Mouse (Mus musculus) skeletal muscle tissue, adult 2 months (tissue): Measurements from ENCODE around the gene Gm17660.
A peak's percentile ranks its signal among the peaks of the same experiment; 100 is the strongest.

ENCODE experiments used
- DNase-seq: peaks from one replicate; pipeline ENCODE4 v3.0.0-alpha.2; 2012; ENCODE audit warnings: low read depth, low spot score

The Gm17660 gene

DNA sequence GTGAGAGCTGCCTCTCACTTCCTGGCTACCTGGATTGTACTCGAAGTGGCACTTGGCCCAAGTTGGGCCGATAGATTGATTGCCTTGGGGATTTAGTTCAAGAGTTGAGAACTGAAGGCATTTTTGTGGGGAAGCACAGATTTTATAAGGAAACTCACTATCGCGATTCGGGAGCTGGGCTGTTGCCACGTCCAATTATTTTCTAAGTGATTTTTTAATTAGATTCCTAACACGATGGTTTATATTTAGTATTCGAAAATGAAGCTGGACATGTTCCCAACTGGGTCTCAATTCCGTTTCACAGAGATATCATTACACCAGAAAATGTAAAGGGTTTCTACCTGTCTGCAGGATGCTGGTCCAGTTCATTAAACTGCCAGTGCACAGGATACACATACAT is 8.0 kb upstream of the Gm17660 start:
- DNase-seq: no peak

- no peak for DNase-seq
These were observed 3.3 kb upstream of the Gm17660 start for GRCm38 (mm10) chr5:104080736-104081135.

DNA sequence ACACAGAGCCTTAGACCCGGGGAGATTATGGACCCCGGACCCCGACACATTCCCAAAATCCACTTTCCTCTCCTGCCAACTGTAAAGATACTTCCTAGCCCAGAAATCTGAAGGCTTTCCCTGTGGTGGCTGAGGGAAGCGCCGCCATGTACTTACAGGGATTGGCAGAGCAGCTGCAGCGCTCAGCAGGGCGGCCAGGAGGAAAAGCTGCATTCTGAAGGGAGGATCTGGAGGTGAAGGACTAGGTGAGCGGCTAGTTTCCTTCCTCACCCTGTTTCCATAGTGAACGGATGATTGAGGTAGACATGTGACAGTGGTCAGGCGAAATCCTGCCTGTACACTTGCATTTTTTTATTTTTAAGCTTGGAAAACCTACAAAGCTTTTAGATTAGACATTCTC is 1.0 kb downstream of the Gm17660 start:
- DNase-seq: no peak

DNA sequence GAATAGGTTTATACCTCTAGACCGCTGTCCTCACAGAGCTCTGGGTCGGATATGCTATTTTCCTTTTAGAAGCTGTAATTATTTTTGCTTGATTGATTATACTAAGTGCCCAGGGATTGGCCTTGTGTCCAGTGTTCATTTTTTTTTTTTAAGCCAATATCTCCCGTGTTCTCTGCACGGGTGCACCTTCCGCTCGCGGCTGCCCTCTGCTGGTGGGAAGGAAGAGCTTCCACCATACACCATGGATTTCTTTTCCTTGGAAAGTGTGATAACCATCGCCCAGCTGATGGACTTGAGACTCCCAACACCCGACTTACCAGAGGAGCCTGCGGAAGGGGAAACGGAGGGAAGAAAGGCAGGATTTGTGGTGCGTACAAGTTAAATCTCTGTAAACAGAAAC is 3.0 kb downstream of the Gm17660 start:
- peak; percentile 34 for DNase-seq

DNA sequence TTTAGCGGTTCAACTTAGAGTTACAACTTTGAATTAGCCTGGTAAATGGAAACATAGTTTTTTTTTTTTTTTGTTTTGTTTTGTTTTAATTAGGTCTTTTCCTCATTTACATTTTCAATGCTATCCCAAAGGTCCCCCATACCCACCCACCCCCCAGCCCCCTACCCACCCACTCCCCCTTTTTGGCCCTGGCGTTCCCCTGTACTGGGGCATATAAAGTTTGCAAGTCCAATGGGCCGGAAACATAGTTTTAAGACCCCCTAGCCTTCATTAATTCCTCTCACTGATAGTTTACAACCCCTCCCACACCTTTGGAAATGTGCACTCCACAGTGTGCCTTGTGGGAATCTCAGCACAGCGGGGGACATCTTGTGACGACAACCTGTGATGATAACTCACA is 3.8 kb downstream of the Gm17660 start:
- DNase-seq: no peak

- no peak for DNase-seq
These were observed 5.0 kb downstream of the Gm17660 start for GRCm38 (mm10) chr5:104072272-104072886.

- no peak for DNase-seq
These were observed 6.4 kb downstream of the Gm17660 start for GRCm38 (mm10) chr5:104071048-104071447.

DNA sequence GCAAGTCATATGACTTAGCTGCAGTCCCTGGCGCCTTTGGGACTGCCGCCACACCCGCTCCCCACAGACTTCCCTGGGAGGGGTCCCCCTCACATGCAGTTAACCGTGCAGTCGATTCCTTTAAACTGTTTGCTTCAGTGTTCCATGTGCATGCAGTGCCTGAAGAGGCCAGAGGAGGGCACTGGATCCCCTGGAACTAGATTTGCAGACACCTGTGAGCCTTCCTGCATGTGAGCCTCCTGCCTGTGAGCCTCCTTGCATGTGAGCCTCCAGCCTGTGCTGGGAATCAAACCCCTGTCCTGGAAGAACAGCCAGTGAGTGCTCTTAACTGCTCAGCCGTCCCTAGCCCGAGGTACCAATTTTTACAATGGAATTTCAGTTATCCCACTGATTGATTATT is 8.7 kb downstream of the Gm17660 start:
- DNase-seq: peak; percentile 26

DNA sequence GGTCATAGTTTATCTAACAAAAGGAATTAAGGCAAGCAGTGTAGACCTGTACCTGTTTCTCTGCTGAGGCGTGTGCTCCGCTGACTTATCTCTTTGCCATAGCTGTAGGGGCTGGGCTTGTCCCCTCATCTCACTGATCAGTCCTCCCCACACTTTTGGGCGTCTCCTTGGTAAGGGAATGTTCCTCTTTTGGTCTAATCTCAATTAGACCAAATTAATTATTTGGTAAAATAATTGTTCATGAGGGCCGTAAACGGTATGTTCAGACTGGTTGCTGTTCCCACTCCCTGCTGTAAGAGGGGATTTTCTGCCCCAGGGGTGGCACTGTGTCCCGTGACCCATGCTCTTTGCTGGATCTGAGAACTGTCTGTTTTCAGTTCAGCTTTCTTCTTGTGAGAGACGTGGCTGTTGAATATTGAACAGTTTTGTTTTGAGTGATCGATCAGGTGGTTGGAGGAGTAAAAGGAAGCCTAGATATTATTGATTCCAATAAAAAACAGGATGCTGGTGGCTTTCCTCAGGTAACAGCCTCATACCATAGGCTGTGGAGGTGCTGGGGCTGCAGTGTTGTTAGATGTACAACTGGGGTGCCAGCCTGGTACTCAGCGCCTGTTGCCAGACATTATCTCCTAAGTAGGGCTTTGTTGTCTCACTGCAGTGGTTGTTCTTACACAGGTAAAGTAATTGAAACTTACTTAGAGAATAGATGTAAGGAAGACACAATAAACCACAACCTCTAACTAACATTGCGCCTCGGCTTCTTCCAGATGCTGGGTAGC is 14.4 kb downstream of the Gm17660 start:
- no peak for DNase-seq

DNA sequence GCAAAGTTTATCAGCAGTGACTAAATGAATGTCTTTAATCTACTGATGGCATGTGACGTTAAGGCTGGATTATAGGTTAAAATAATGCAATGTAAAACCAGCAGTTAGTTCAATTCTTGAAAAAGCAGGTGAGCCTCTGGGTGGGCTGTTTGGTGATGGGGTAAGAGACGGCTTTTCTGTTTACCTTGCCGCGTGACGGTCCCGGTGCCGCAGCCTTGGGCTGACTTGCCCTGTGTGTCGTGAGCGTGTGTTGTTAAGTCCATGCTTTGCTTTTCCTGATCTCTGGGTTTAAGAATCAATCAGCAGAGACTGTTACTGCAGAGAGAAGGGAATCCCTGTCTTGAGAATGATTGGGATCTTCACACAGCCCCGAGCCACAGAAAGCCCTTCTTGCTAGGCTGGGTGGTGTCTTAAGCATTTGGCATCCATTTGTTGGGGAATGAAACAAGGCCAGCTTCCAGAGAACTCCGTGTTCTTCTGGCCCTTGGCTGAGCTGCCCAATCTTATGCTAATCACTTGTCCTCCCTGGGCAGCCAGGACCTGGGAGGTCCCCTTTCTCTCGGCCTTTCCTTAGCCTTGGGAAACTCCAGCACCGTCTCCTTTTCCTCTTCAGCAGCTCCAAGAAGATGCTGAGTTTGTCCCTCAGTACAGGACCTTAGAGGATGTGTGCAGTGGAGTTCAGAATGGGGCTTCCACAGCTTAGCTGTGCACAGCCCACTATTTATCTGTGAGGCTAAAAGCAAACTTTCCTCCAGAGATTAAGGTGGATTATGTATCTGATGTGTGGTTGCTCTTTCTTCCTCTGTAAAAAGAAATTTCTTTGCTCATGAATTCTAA is 15.3 kb downstream of the Gm17660 start:
- DNase-seq: peak; percentile 73

DNA sequence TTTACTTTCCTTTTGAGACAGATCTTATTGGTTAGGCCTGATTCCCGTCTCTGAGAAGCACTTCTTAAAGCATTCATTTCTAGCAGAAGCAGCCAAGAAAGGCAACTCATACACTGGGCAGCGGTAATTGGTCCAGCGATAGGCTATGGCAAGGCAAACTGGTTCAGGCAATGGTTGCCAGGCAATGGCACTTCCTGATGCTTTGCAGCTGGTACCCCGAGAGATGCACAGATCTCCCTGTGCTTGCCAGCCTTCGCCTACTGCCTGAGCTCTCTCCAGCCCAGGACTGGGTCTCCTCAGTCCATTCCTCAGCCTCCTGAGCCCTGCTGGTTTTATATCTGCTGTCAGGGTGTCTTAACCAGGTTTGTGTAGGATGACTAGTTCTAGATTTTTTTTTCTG is 17.0 kb downstream of the Gm17660 start:
- DNase-seq: no peak

DNA sequence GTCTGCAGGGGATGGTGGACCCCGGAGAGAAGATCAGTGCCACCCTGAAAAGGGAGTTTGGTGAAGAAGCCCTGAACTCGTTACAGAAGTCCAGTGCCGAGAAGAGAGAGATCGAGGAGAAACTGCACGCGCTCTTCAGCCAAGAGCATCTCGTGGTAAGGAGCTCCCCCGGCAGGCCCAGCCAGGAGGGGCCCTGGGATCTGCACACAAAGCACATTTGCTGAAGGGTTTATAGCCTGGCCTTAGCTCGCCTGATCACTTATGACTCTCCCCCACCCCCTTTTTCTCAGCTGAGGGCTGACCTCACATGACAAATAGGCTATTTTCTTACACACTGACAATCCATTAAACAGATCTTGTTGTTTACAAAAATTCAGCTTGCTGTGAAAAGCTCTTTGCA is 17.8 kb downstream of the Gm17660 start:
- DNase-seq: no peak

DNA sequence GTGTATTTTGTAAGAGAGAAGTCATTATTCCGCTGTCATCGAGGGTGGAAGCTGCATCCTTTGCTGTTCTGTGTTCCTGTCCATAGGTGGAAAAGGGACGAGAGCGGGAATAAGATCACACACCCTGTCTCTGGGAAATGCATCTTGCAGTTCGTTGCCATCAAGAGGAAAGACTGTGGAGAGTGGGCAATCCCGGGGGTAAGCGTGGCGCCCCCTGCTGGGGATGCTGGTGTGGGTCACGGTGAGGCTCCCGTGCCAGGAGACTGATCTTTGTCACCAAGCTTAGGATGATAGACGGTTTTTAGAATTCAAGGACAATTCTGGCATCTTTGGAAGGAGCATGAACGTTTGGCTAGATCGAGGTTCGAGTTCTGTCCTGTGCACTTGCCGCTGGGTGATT is 19.4 kb downstream of the Gm17660 start:
- no peak for DNase-seq

DNA sequence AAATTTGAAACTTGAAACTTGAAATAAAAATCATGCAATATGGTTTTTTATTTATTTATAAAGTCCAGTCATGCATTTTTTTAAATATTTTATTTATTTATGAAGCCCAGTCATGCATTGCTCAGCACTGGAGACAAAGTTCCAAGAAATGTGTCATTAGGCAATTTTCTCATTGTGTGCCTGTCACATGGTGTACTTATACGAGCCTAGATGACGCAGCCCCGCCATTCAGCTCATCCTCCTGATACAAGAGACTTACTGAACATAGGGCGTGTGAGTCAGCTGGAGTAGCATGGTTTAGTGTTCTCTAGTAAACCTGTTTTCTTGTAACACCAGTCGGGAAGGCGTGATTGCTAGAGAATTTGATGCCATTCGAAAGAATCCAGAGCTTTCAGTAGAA is 21.1 kb downstream of the Gm17660 start:
- DNase-seq: no peak

GRCm38 (mm10) chr5:104055816-104056215 is 21.6 kb downstream of the Gm17660 start:
- DNase-seq: no peak

GRCm38 (mm10) chr5:104054938-104055337 is 22.5 kb downstream of the Gm17660 start:
- DNase-seq: no peak

GRCm38 (mm10) chr5:104052956-104053355 is 24.5 kb downstream of the Gm17660 start:
- DNase-seq: no peak

- no peak for DNase-seq
These were observed 29.3 kb downstream of the Gm17660 start for GRCm38 (mm10) chr5:104048139-104048538.

DNA sequence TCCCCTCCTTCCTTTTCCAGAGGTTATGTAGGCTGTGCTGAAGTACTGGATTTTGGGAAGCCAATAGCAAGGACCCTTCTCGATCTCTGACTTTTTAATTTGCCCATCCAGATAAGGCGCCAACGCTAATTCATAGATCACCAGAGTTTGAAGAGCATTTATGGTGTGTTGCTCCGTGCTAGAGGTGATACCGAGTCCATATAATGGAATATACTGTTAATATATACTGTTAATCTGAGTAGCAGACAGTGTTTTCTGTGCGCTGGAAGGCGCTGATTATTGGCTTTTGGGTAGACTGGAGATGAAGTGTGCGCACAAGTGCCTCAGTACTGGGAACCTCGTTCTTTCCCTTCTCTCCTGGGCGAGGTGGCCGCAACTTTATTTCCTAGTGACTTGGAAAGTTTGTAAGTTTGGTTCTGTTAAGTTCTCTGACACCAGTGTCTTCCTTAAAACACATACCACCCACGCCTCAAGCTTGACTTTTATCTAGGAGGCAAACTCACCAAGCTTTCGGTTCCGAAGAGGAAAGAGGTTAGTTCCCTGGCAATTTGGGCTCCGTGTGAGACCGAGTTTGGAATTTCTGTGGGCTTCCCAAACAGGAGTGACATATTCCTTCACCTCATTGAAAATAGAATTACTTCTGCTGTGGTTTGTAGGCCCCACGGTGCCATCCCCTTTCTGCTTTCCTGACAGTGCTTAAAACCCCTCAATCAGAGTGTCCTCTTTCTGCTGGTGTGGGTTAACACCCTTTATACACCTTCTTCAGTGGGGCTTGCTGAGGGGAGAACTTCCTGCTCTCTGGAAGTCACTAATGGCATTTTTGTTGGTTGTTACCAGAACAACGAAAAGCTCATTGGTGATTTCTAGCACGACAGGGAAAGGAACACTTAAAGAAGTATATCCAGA is 30.0 kb downstream of the Gm17660 start:
- no peak for DNase-seq

- peak; percentile 99 for DNase-seq
These were observed 30.9 kb downstream of the Gm17660 start, which contains the start of gene Nudt9 for GRCm38 (mm10) chr5:104046256-104047199. TSS of gene Nudt9 (plus strand) at chr5:104046306.
